Mouse (Mus musculus): ENCODE data around the gene Gk.

GRCm38 (mm10) chrX:85768578-85768977, 8.0 kb downstream of the Gk start:
- TF ChIP-seq ZC3H11A (IDR thresholded peaks at IDR 0.05; ENCODE audit: borderline replicate concordance, low read depth, low read length) (no peak), CHD2 (IDR thresholded peaks at IDR 0.05; ENCODE audit: low read depth, low read length) (no peak), HCFC1 (IDR thresholded peaks at IDR 0.05; ENCODE audit: borderline replicate concordance, insufficient read depth, low read length) (no peak), MAFK (IDR thresholded peaks at IDR 0.05; ENCODE audit: insufficient read depth, low read depth, low read length) (no peak), ZNF384 (IDR thresholded peaks at IDR 0.05; ENCODE audit: low read depth, low read length) (no peak)

All from ES-E14 (cell line).